In genomic region chr2:107519326-107519725, GRCm38 (mm10) we compare ENCODE assay signal across 11 mouse cellular contexts.
DNase-seq lines count a peak whose midpoint lies in the region; ATAC-seq and TF ChIP-seq lines count a peak whose summit lies in the region.
"Had no signal": no experiment of that assay in that cellular context is flagged by ENCODE, and none has a peak within 500 bp of the region (broad histone marks: within the 10 kb centered on the region; RNA-seq: fewer than 3 reads in every experiment).

No protein-coding gene starts in this region.

- no peak overlapping the region for H3K9ac ChIP-seq in forebrain, embryonic 11.5 days (ENCODE audit: low read length)
- H3K9ac ChIP-seq in forebrain, postnatal 0 days = no peak overlapping the region

- no peak overlapping the region for H3K4me2 ChIP-seq in forebrain, embryonic 11.5 days (ENCODE audit: low read depth, low read length, severe bottlenecking)
- no peak overlapping the region for H3K4me2 ChIP-seq in forebrain, postnatal 0 days (ENCODE audit: low read depth)

- no peak for TF ChIP-seq CTCF in forebrain, postnatal 0 days (IDR thresholded peaks at IDR 0.05; ENCODE audit: low read depth)

- no peak overlapping the region for H3K27ac ChIP-seq in forebrain, embryonic 11.5 days (ENCODE audit: low read depth, low read length)
- no peak overlapping the region for H3K27ac ChIP-seq in forebrain, postnatal 0 days (ENCODE audit: low read depth, low read length)

- H3K36me3 ChIP-seq in forebrain, embryonic 11.5 days (ENCODE audit: control insufficient read depth, insufficient read depth, low read length) = no peaks in the 10 kb centered on the region
- H3K36me3 ChIP-seq in forebrain, postnatal 0 days (ENCODE audit: insufficient read depth) = no peaks in the 10 kb centered on the region

- H3K9me3 ChIP-seq in forebrain, embryonic 11.5 days (ENCODE audit: control insufficient read depth, low read length) = no peaks in the 10 kb centered on the region
- no peaks in the 10 kb centered on the region for H3K9me3 ChIP-seq in forebrain, postnatal 0 days (ENCODE audit: low read length)

- 77% methylated on average over 3 of the region's 3 CpGs for WGBS in forebrain, embryonic 11.5 days
- 63% methylated on average over 3 of the region's 3 CpGs for WGBS in forebrain, postnatal 0 days

- H3K27me3 ChIP-seq in forebrain, embryonic 11.5 days (ENCODE audit: control insufficient read depth, insufficient read depth, low read length) = no peaks in the 10 kb centered on the region
- H3K27me3 ChIP-seq in forebrain, postnatal 0 days (ENCODE audit: insufficient read depth, low read length) = no peaks in the 10 kb centered on the region
- H3K27me3 ChIP-seq: CH12.LX had no signal

- H3K4me1 ChIP-seq in forebrain, embryonic 11.5 days (replicated peaks; ENCODE audit: control insufficient read depth, insufficient read depth, low read length) = no peaks in the 10 kb centered on the region
- H3K4me1 ChIP-seq in forebrain, postnatal 0 days (ENCODE audit: insufficient read depth) = no peaks in the 10 kb centered on the region

- H3K4me3 ChIP-seq in forebrain, embryonic 11.5 days (ENCODE audit: low read depth, low read length) = no peak overlapping the region
- no peak overlapping the region for H3K4me3 ChIP-seq in forebrain, postnatal 0 days (ENCODE audit: low read depth, low read length)

- ATAC-seq in forebrain, embryonic 11.5 days (replicated peaks; ENCODE audit: low FRiP score) = no peak
- no peak for ATAC-seq in forebrain, postnatal 0 days
- no peak for ATAC-seq in megakaryocyte-erythroid progenitor cell, adult 5-6 weeks (replicated peaks; ENCODE audit: low FRiP score, low TSS enrichment, poor library complexity, severe bottlenecking)

- intact Hi-C loops in left cerebral cortex, postnatal 4 days (cut with DNase I) = no loop called here

- peak; percentile 65 for DNase-seq in left cerebral cortex, adult 11 months (ENCODE audit: low spot score)
- no peak for DNase-seq in left cerebral cortex, postnatal 4 days
- peak; percentile 36 to 57 for DNase-seq in frontal cortex, postnatal 14 days (ENCODE audit: low spot score in 2 of 2)
- peak; percentile 86 for DNase-seq in layer of hippocampus, adult 9-11 months
- DNase-seq in right cerebral cortex, postnatal 14 days = peak; percentile 42
- no peak for DNase-seq in forebrain, embryonic 11.5 days (ENCODE audit: low spot score)
- DNase-seq in forebrain, postnatal 0 days = no peak
- DNase-seq: adrenal gland, postnatal 36 days; gastrocnemius, postnatal 25 days had no signal

Comparison
In these comparisons a context has a peak if more than half of its experiments do, and no peak if none do; other contexts are left out.
1. DNase-seq: peak in left cerebral cortex, adult 11 months (single experiment), frontal cortex, postnatal 14 days (2 of 2), layer of hippocampus, adult 9-11 months (single experiment) and right cerebral cortex, postnatal 14 days (single experiment); none in left cerebral cortex, postnatal 4 days (single experiment), forebrain, embryonic 11.5 days (single experiment) and forebrain, postnatal 0 days (single experiment).